Mouse (Mus musculus): ENCODE results near the gene Cuedc2. TPM values are rescaled to one million over a fixed set of nuclear protein-coding genes. Genes with fewer than 3 reads are reported as not detected.

The Cuedc2 gene
- polyA plus RNA-seq, 1 experiment from 2014 or later: 221 TPM

DNA sequence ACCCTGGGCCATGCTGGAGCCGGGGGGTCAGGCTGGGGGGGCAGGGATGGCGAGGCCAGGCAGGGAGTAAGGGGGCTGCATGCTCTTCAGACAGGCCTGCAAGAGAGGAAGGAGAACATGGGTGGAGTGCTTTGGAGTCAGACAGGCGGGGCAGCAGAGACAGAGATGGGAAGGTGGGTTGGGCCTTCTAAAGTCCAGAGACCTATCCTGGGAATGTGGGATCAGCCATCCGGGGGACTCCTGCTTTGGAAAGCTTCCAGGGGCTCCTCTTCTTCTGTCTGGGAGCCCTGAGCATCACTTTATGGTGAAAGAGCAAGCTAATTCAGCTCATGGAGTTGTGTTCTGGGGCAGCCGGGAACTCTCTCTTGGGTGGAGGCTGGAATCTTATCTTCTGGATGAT is 13.6 kb downstream of the Cuedc2 start:
- no peak overlapping the region for H3K9ac ChIP-seq (ENCODE audit: low read length)
- ATAC-seq (ENCODE audit: low FRiP score) (no peak), DNase-seq (ENCODE audit: low spot score, missing footprints) (peak; percentile 57)
- 68% methylated on average over 5 of the region's 5 CpGs for WGBS
- no peak overlapping the region for H3K4me2 ChIP-seq
- H3K4me1 ChIP-seq (ENCODE audit: control insufficient read depth, insufficient read depth, low read length): peaks cover 49% of the 10 kb centered on the region
- peaks cover 22% of the 10 kb centered on the region for H3K27me3 ChIP-seq (ENCODE audit: control insufficient read depth, insufficient read depth, low read length)
- H3K27ac ChIP-seq (ENCODE audit: low read depth, low read length): no peak overlapping the region
- no peaks in the 10 kb centered on the region for H3K36me3 ChIP-seq (ENCODE audit: control insufficient read depth, insufficient read depth, low read length)
- H3K4me3 ChIP-seq (ENCODE audit: low read depth, low read length): no peak overlapping the region
- no peaks in the 10 kb centered on the region for H3K9me3 ChIP-seq (ENCODE audit: control insufficient read depth, low read length)

- 78% methylated on average over 11 of the region's 11 CpGs for WGBS
- H3K4me1 ChIP-seq (ENCODE audit: control insufficient read depth, insufficient read depth, low read length): peaks cover 45% of the 10 kb centered on the region
- DNase-seq (ENCODE audit: low spot score, missing footprints): no peak
- H3K9ac ChIP-seq (ENCODE audit: low read length): no peak overlapping the region
- H3K36me3 ChIP-seq (ENCODE audit: control insufficient read depth, insufficient read depth, low read length): no peaks in the 10 kb centered on the region
- no peak overlapping the region for H3K27ac ChIP-seq (ENCODE audit: low read depth, low read length)
- no peaks in the 10 kb centered on the region for H3K9me3 ChIP-seq (ENCODE audit: control insufficient read depth, low read length)
- ATAC-seq (ENCODE audit: low FRiP score): no peak
- H3K4me3 ChIP-seq (ENCODE audit: low read depth, low read length): no peak overlapping the region
- H3K4me2 ChIP-seq: no peak overlapping the region
- H3K27me3 ChIP-seq (ENCODE audit: control insufficient read depth, insufficient read depth, low read length): peaks cover 28% of the 10 kb centered on the region
Measured at GRCm38 (mm10) chr19:46324366-46324765, 14.1 kb downstream of the Cuedc2 start.

DNA sequence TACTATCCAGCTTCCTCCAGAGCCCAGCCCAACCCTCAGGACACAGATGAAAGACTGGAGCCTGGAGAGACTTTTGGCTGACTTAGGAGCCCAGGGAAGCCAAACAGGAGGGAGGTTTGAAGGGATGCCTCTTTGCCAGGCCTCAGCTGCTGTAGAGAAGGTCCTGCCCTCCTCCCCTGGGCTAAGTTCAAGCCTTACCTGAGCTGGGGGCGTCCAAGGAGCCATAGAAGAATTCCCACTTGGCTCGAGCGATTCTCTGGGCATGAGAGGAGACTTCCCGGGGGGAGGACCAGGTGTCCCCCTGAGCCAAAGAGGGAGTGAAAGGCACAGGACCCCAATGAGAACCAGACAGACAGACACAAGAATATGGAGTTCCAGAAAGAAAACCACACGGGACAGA is 14.8 kb downstream of the Cuedc2 start:
- no peak overlapping the region for H3K4me2 ChIP-seq
- no peaks in the 10 kb centered on the region for H3K36me3 ChIP-seq (ENCODE audit: control insufficient read depth, insufficient read depth, low read length)
- 73% methylated on average over 5 of the region's 5 CpGs for WGBS
- no peak overlapping the region for H3K9ac ChIP-seq (ENCODE audit: low read length)
- peaks cover 34% of the 10 kb centered on the region for H3K27me3 ChIP-seq (ENCODE audit: control insufficient read depth, insufficient read depth, low read length)
- no peaks in the 10 kb centered on the region for H3K9me3 ChIP-seq (ENCODE audit: control insufficient read depth, low read length)
- no peak for DNase-seq (ENCODE audit: low spot score, missing footprints)
- no peak for ATAC-seq (ENCODE audit: low FRiP score)
- H3K4me1 ChIP-seq (ENCODE audit: control insufficient read depth, insufficient read depth, low read length): peaks cover 44% of the 10 kb centered on the region
- H3K27ac ChIP-seq (ENCODE audit: low read depth, low read length): no peak overlapping the region
- H3K4me3 ChIP-seq (ENCODE audit: low read depth, low read length): no peak overlapping the region

DNA sequence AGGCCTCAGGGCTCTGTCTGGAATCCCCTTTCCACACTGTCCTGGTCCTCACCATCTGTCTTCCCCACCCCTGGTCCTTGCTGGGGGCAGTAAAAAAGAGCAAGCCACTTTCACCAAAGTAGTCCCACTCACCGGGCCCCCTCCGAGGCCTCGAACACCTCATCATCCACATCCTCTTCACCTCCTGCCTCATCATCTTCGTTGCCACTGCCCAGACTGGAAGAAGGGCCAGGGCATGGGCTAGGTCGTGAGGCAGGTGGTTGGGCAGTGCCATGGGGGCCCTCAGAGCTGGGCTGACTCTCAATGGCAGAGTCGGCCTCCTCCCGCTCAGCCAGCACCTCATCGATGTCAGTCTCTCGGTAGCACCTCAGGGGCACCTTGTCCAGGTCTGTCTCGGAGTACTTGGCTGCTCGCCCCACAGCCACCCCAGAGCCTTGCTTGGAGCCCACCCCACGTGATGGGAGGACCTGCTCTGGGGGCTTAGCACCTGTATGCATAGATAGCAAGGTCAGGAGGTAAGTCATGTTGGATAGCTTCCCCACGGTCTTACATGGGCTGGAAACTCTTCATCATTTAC is 15.4 kb downstream of the Cuedc2 start:
- Histone ChIP-seq H3K27me3 (ENCODE audit: control insufficient read depth, insufficient read depth, low read length) (peaks cover 41% of the 10 kb centered on the region), H3K4me1 (ENCODE audit: control insufficient read depth, insufficient read depth, low read length) (peaks cover 46% of the 10 kb centered on the region), H3K9ac (ENCODE audit: low read length) (0 out of 2 replicates have a peak overlapping the region, but pooled peaks have one; percentile 27)

DNA sequence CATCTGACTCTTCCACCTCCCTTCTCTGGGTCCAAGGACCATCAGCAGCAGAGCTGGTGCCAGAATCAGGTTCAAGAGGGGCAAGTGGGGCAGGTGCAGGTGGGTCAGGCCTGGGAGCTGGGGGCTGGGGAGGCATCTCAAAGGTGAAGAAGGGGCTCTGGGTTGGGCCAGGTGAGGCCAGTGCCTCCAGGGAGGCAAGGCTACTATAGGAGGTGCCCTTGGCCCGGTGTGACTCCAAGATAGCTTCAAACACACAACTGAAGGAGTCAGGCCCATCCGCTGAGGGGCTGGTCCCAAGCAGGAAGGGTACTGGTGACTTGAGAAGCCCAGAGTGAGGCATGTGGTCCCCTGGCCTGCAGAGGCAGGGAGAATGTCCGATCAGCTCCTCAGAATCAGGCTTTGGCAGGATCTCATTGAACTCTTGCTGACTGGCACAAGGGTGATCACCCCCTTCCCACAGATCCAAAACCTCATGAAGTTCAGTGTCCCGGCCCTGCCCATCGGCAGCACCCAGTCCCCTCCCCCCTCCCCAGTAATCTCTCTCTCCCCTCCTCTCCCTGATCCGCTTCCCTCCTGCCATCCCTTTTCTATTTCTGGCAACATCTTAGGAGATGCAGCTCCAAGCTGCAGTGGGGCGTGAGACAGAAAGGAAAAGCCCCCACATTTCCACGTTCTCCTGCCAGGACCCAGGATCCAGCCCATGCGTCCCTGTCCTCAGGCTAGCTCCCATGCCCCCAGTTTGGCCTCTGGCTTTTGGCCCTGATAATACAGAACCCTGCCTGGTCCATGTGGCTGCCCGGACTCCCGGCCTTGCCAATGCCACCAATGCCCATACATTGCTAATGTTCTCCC is 16.1 kb downstream of the Cuedc2 start:
- peaks cover 46% of the 10 kb centered on the region for H3K4me1 ChIP-seq (ENCODE audit: control insufficient read depth, insufficient read depth, low read length)
- H3K4me2 ChIP-seq: peak overlapping the region; percentile 26
- peaks cover 48% of the 10 kb centered on the region for H3K27me3 ChIP-seq (ENCODE audit: control insufficient read depth, insufficient read depth, low read length)
- peak overlapping the region; percentile 65 for H3K27ac ChIP-seq (ENCODE audit: low read depth, low read length)
- H3K4me3 ChIP-seq (ENCODE audit: low read depth, low read length): no peak overlapping the region
- no peaks in the 10 kb centered on the region for H3K9me3 ChIP-seq (ENCODE audit: control insufficient read depth, low read length)
- peak; percentile 83 for DNase-seq (ENCODE audit: low spot score, missing footprints)
- peak overlapping the region; percentile 27 for H3K9ac ChIP-seq (ENCODE audit: low read length)
- WGBS: 56% methylated on average over 11 of the region's 11 CpGs
- no peak for ATAC-seq (ENCODE audit: low FRiP score)
- no peaks in the 10 kb centered on the region for H3K36me3 ChIP-seq (ENCODE audit: control insufficient read depth, insufficient read depth, low read length)

More for the DNA sequence above, 15.4 kb downstream of the Cuedc2 start:
- no peak overlapping the region for H3K27ac ChIP-seq (ENCODE audit: low read depth, low read length)
- DNase-seq (ENCODE audit: low spot score, missing footprints) (peak; percentile 67), ATAC-seq (ENCODE audit: low FRiP score) (no peak)
- no peak overlapping the region for H3K4me2 ChIP-seq
- WGBS: 80% methylated on average over 13 of the region's 13 CpGs
- H3K9me3 ChIP-seq (ENCODE audit: control insufficient read depth, low read length): no peaks in the 10 kb centered on the region
- no peak overlapping the region for H3K4me3 ChIP-seq (ENCODE audit: low read depth, low read length)
- no peaks in the 10 kb centered on the region for H3K36me3 ChIP-seq (ENCODE audit: control insufficient read depth, insufficient read depth, low read length)

DNA sequence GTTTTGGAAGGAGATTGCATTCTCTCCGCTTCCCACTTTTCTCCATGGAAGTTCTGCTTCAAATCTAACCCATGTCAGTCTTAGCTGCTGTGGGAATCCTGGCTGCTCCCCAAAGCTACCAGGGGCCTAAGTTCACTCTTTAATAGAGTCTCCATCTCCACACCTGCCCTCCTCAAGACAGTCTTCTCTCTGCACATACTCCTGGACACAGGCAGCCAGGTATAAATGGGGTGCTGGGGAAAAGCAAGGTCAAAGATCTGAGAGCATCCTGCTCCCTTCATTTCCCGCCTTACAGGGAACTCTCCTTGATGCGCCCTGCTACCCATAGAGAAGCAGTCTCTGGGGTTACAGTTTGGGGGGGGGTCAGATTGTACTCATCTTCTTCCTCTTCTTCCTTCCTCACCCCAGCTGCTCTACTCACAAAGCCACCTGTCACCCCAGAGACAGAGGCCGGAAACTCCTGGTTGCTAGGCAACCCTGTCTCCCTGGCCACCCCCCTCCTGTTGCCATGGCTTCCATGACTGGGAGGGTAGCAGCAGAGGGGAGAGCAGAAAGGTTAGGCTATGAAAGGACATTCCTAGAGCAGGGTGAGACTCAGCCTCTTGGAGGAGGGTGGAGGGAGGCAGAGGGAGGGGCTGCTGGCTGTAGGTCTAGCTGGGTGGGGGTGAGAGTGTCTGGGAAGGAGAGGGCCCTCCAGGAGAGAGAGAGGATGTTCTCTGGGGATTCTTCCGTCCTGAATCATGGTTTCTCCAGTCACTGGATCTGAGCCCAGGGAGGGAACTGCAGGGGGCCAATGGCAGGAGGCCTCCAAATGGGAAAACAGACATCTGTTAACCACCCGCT is 17.2 kb downstream of the Cuedc2 start:
- ATAC-seq (ENCODE audit: low FRiP score) (peak; percentile 87), DNase-seq (ENCODE audit: low spot score, missing footprints) (peak; percentile 94)
- H3K27ac ChIP-seq (ENCODE audit: low read depth, low read length): peak overlapping the region; percentile 65
- H3K4me2 ChIP-seq: peak overlapping the region; percentile 26
- H3K4me1 ChIP-seq (ENCODE audit: control insufficient read depth, insufficient read depth, low read length): peaks cover 44% of the 10 kb centered on the region
- H3K36me3 ChIP-seq (ENCODE audit: control insufficient read depth, insufficient read depth, low read length): no peaks in the 10 kb centered on the region
- no peak overlapping the region for H3K9ac ChIP-seq (ENCODE audit: low read length)
- no peaks in the 10 kb centered on the region for H3K9me3 ChIP-seq (ENCODE audit: control insufficient read depth, low read length)
- no peak overlapping the region for H3K4me3 ChIP-seq (ENCODE audit: low read depth, low read length)
- H3K27me3 ChIP-seq (ENCODE audit: control insufficient read depth, insufficient read depth, low read length): peaks cover 55% of the 10 kb centered on the region
- WGBS: 21% methylated on average over 6 of the region's 6 CpGs

- Histone ChIP-seq H3K4me3 (ENCODE audit: low read depth, low read length) (no peak overlapping the region), H3K9me3 (ENCODE audit: control insufficient read depth, low read length) (no peaks in the 10 kb centered on the region), H3K27ac (ENCODE audit: low read depth, low read length) (no peak overlapping the region), H3K36me3 (ENCODE audit: control insufficient read depth, insufficient read depth, low read length) (no peaks in the 10 kb centered on the region), H3K27me3 (ENCODE audit: control insufficient read depth, insufficient read depth, low read length) (peaks cover 60% of the 10 kb centered on the region), H3K9ac (ENCODE audit: low read length) (no peak overlapping the region), H3K4me1 (ENCODE audit: control insufficient read depth, insufficient read depth, low read length) (peaks cover 37% of the 10 kb centered on the region), H3K4me2 (no peak overlapping the region)
- ATAC-seq (ENCODE audit: low FRiP score) (no peak), DNase-seq (ENCODE audit: low spot score, missing footprints) (peak; percentile 83)
- WGBS: 83% methylated on average over 8 of the region's 8 CpGs
Measured at GRCm38 (mm10) chr19:46320076-46320785, 18.3 kb downstream of the Cuedc2 start.

- Histone ChIP-seq H3K4me3 (ENCODE audit: low read depth, low read length) (no peak overlapping the region), H3K9me3 (ENCODE audit: control insufficient read depth, low read length) (no peaks in the 10 kb centered on the region), H3K36me3 (ENCODE audit: control insufficient read depth, insufficient read depth, low read length) (no peaks in the 10 kb centered on the region), H3K4me2 (peak overlapping the region; percentile 48; the same call in 1 of the 2 replicates), H3K27ac (ENCODE audit: low read depth, low read length) (no peak overlapping the region), H3K9ac (ENCODE audit: low read length) (no peak overlapping the region), H3K4me1 (ENCODE audit: control insufficient read depth, insufficient read depth, low read length) (peaks cover 37% of the 10 kb centered on the region), H3K27me3 (ENCODE audit: control insufficient read depth, insufficient read depth, low read length) (peaks cover 69% of the 10 kb centered on the region)
- 12% methylated on average over 14 of the region's 16 CpGs for WGBS
- ATAC-seq (ENCODE audit: low FRiP score): no peak
- DNase-seq (ENCODE audit: low spot score, missing footprints): peak; percentile 92
Measured at GRCm38 (mm10) chr19:46318586-46319378, 19.7 kb downstream of the Cuedc2 start.

Measured in midbrain, embryonic 11.5 days (tissue).